Mouse (Mus musculus) cortical plate, adult 2 months (tissue): Measurements from ENCODE around the gene Dnm1. TPM values are rescaled to one million over a fixed set of nuclear protein-coding genes. Genes with fewer than 3 reads are reported as not detected.
A peak's percentile ranks its signal among the peaks of the same experiment; 100 is the strongest.

Experiments
- H3K27ac ChIP-seq: fragments of 200-500 bp; 2 replicates; pipeline ENCODE4 v1.5.1; 2012; ENCODE audit warnings: low read length, control low read depth, inconsistent platforms; ENCODE audit not compliant: insufficient read depth
- H3K4me1 ChIP-seq: fragments of 200-500 bp; 2 replicates; pipeline ENCODE4 v1.6.1; 2011; ENCODE audit warnings: low read length; ENCODE audit not compliant: control insufficient read depth, insufficient read depth
- H3K4me3 ChIP-seq: fragments of 200-500 bp; 2 replicates; pipeline ENCODE4 v1.5.1; 2011; ENCODE audit warnings: mild to moderate bottlenecking, low read length, control low read depth; ENCODE audit not compliant: insufficient read depth
- CTCF ChIP-seq: fragments of 200-500 bp; IDR thresholded peaks from 2 replicates; pipeline ENCODE4 v1.5.1; 2011; ENCODE audit warnings: mild to moderate bottlenecking, control low read depth, low read length; ENCODE audit not compliant: insufficient read depth; ENCODE audit errors: extremely low read depth
- POLR2A ChIP-seq: fragments of 200-500 bp; IDR thresholded peaks from 2 replicates; pipeline ENCODE4 v1.6.1; 2011; ENCODE audit warnings: mild to moderate bottlenecking, low read length, control low read depth; ENCODE audit not compliant: insufficient read depth; ENCODE audit errors: extremely low read depth
- polyA plus RNA-seq: library from polyadenylated mRNA; depleted of rRNA; stranded (reverse); fragments of >200 nt; gene quantifications from 2 replicates; pipeline ENCODE4 v1.2.3, GENCODE M21; 2012

The Dnm1 gene
- polyA plus RNA-seq, 1 experiment: 1,325 TPM

- Histone ChIP-seq H3K27ac (peak within 1 kb of the TSS; percentile 97), H3K4me1 (peaks cover 5% of the 10 kb centered on the region), H3K4me3 (peak within 1 kb of the TSS; percentile 88)
- TF ChIP-seq POLR2A: peak; percentile 54; the same call in 1 of the 2 replicates
- TF ChIP-seq CTCF: no peak
Measured at GRCm38 (mm10) chr2:32352151-32353006, 759 bp downstream of the Dnm1 start, which contains the start of gene Ciz1. Ciz1 (plus strand) TSS chr2:32352327.

GRCm38 (mm10) chr2:32351471-32351961 lies 1.6 kb downstream of the Dnm1 start:
- Histone ChIP-seq H3K4me3 (peak overlapping the region; percentile 88), H3K27ac (peak overlapping the region; percentile 97), H3K4me1 (peaks cover 9% of the 10 kb centered on the region)
- TF ChIP-seq POLR2A: 0 out of 2 replicates have a peak, but pooled peaks have one; percentile 33
- no peak for TF ChIP-seq CTCF

DNA sequence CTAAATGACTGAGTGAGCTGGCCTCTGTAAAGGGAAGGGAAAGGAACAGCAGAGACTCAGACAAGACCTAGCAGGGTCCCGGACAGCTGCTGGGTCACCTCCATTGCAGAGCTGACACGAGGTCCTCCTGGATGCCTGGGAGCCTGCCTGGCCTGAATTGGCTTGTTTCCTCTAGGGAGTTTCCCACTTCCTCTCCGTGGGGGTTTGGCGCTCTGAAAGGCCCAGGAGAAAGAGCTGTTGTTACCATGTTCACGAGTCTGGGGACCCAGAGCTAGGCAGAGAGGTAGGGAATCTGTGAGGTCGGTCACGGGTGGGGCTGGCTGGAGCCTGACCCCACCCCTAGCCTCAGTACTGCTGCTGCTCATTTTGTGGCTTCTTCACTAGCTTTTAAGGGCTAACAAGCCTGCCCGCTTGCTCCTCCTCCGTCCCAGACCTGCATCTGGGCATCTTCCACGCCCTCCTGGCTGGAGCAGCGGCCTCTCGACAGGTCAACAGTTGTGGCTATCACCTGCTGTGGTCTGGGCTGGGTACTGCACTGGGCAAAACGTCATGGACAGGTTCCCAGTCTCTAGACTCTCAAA lies 2.6 kb downstream of the Dnm1 start:
- TF ChIP-seq POLR2A (no peak), CTCF (no peak)
- Histone ChIP-seq H3K27ac (peak overlapping the region; percentile 33), H3K4me3 (peak overlapping the region; percentile 88), H3K4me1 (peaks cover 9% of the 10 kb centered on the region)

DNA sequence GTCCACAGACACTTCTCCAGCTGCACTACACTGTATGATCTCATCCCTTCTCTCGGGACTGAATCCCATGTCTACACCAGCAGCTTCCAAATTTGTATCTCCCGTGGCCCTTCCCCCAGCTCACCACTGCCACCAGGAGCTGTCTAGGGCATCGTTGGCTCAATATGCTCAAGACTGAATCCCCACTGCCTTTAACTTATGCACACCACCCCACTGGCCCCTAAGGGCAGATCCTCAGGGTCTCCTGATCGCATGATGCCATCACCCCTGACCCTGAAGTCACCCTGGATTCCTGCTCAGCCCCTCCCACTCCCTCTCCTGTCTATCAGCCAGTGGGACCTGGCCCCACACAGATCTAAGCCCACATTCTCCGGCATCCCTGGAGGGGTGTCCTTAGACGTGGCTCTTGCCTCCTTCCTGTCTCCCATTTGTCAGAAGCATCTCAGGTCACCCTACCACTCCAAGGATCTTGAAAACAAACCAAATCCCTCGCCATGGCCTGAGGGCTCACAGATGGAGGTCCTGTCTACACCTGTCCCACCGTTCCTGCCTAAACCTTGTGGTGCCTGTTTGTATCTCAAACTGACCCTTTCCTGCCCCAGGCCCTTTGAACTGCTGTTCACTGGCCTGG lies 3.4 kb downstream of the Dnm1 start:
- Histone ChIP-seq H3K27ac (peak overlapping the region; percentile 62), H3K4me3 (peak overlapping the region; percentile 88), H3K4me1 (peaks cover 9% of the 10 kb centered on the region)
- TF ChIP-seq POLR2A (0 out of 2 replicates have a peak, but pooled peaks have one; percentile 39), CTCF (no peak)

GRCm38 (mm10) chr2:32348311-32348710 lies 4.8 kb downstream of the Dnm1 start:
- TF ChIP-seq CTCF (no peak), POLR2A (peak; percentile 29; the same call in 1 of the 2 replicates)
- Histone ChIP-seq H3K27ac (peak overlapping the region; percentile 62), H3K4me1 (peaks cover 15% of the 10 kb centered on the region), H3K4me3 (peak overlapping the region; percentile 88; the same call in 1 of the 2 replicates)

GRCm38 (mm10) chr2:32347019-32347418 lies 6.1 kb downstream of the Dnm1 start:
- Histone ChIP-seq H3K27ac (peak overlapping the region; percentile 40; the same call in 1 of the 2 replicates), H3K4me1 (peaks cover 19% of the 10 kb centered on the region), H3K4me3 (no peak overlapping the region)
- TF ChIP-seq POLR2A (0 out of 2 replicates have a peak, but pooled peaks have one; percentile 1), CTCF (no peak)

DNA sequence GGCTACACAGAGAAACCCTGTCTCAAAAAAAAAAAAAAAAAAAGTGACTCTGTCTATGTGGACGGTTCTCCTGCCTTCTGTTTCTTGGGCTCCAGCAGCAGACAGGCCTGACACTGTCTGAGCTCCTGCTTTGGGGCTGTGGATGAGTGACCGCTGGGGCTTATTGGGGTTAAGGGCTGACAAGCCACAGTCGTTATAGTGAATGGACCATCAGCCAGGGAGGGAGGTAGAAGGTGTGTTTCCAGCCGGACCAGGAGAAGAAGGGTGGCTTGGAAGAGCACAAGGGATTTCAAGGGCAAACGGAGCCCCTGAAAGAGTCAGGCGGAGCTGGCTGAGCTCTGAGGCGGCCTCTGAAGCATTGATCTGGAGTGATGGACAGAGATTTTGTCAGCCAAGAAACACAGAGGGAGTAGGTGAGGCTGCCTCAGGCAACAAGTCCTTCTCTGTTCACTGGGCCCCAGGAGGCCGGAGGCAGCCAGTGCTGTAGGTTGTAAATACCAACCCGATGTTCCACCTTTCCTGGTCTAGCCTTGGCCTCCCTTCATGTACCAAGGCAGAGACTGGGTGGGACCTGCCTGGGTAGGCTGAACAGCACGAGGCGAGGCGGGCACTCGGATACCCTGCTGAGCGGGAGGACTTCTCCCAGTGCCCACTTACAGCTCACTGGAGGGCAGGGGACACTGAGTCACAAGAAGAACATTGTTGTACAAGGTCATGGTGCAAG lies 8.4 kb downstream of the Dnm1 start:
- no peak overlapping the region for H3K4me3 ChIP-seq
- H3K4me1 ChIP-seq: peaks cover 21% of the 10 kb centered on the region
- TF ChIP-seq CTCF: no peak
- TF ChIP-seq POLR2A: no peak
- peak overlapping the region; percentile 52 for H3K27ac ChIP-seq

DNA sequence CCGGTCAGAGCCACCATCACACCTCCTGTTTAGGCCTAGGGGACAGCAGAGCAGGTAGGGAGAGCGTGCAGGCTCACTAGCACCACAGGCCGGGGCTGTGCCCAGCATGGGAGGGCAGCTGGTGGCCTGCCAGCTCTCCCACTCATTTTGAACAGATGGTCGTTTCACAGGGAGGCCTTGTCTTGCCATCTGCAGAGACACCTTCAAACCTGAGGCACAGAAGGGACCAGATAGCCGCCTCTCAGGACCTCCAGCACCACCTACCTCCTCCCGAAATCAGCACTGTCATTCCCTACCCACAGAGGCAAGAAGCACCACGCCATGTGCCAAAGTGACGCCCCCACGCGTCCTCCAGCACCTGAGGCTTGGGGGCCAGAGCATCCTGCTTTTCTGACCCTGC lies 9.1 kb downstream of the Dnm1 start:
- Histone ChIP-seq H3K4me3 (no peak overlapping the region), H3K4me1 (peaks cover 20% of the 10 kb centered on the region), H3K27ac (peak overlapping the region; percentile 44)
- TF ChIP-seq POLR2A (no peak), CTCF (no peak)

DNA sequence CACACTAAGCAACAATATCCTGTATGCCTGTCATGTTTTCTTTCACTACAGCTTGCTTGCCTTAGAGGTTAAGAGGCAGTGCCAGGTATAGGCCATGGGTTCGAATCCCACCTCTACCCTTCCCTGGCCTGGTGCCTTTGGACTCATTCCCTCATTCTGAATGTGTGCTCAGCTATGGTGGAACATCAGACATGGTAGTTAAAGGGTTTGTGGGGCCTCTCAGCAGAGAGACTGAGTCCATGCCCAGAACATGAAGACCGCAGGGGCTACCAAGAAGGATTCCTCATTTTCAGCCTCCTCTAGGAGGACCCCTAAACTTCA lies 9.8 kb downstream of the Dnm1 start:
- peaks cover 18% of the 10 kb centered on the region for H3K4me1 ChIP-seq
- H3K4me3 ChIP-seq: no peak overlapping the region
- no peak for TF ChIP-seq CTCF
- TF ChIP-seq POLR2A: no peak
- peak overlapping the region; percentile 44 for H3K27ac ChIP-seq
